Mouse (Mus musculus): ENCODE measurements around the gene Atp5mpl.

DNA sequence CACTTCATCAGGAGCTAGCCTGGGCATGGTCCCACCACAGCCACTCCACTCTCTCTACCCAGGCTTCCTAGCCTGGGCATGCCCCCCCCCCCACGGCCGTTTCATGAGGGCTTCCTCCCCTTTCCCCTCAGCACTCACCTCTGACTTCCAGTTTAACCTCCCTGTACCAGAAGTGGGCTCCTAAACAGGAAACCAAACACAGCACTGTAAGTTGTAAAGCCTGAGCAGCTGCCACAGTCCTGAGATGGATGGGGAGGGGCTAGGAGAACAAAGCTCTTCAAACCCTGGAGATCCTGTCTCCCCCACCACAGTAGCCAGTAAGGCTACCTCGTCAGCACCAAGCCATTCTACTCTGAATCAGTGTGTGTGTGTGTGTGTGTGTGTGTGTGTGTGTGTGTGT lies 52.7 kb downstream of the Atp5mpl start:
- TF ChIP-seq CTCF (IDR thresholded peaks at IDR 0.05; ENCODE audit: insufficient read depth, low read depth, low read length) (no peak), POLR2A (IDR thresholded peaks at IDR 0.05; ENCODE audit: insufficient read depth, low read depth, low read length) (no peak)
